Mouse (Mus musculus): Measurements from ENCODE around the gene Brd7.

GRCm38 (mm10) chr8:88411461-88411860 is 49.5 kb upstream of the Brd7 start:
- no peak for TF ChIP-seq CTCF (IDR thresholded peaks at IDR 0.05; ENCODE audit: low read depth)
- TF ChIP-seq EP300 (IDR thresholded peaks at IDR 0.05; ENCODE audit: low read depth) = no peak
